Mouse (Mus musculus) B cell, adult 2 months (primary cell): ENCODE data around the gene Adam29.

Source experiments
- DNase-seq, 2 experiments: peaks; one replicate each; pipeline ENCODE4 v3.0.0; 2022

The Adam29 gene

DNA sequence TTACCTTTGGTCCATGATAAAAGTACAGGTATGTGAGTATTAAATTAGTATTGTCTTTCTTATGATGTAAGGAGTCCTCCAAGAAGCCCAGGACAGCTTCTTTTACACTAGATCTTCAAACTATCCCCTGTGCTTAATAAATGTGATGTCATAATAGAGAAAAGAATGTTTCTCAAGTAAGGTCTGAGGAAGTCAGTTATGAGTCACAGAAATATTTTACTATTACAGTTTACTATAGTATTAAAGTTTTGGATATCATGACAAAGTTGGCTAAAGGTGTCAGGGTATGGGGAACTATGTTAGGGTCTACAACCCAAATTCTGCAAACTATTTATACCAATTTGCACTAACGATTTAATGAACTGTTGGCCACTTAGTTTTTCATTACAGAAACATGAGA lies at the start of gene Adam29:
Gene Adam29, minus strand, starts transcription at position 101 of the 400 bp plus-strand sequence.
- no peak for DNase-seq

DNA sequence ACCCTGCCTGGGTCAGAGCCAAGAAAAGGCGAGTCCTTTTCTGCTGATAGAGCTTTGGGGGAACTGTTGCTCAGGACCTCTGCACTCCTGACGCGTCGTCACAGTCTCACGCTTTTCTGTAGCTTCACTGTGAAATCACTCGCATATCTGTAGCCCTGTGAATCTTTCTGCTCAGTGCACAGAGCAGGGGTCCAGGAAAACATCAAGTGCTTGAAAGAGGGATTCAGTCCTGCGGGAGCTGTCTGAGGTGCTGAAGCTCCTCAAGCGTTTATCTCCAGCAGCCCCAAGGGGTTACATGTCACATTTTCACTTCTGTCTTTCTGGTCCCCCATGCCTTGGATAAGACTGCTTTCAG lies 33.8 kb upstream of the Adam29 start:
- no peak for DNase-seq

DNA sequence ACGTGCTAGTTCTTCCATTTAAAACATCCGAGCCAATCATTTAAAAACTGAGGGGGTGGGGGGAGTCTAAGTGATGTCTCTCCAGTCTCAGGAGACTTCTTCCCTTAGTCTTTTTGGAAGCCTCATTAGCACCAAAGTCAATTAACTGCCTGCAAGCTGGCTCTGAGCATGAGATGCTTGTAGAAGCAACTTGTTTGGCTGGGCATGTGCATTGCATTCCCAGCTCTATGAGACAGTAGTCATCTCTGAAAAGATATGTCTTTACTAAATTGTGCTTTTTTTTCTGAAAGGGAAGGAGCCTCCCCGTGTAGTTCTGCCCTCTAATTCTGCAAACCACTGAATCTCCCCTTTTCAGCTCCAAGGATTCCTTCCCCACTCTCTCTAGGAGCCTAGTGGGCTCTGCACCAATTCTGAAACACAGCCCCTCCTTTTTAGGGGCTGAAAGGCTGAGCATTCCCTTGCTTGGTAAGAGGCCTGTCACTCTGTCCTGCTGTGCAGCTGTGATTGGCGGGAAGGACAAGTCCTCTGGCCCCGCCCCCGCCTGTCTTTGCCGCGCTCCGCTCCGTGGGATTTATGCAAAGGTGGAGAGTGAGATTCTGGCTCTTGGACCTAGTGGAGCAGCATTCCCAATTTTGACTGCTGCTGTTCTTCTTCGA lies 33.2 kb upstream of the Adam29 start, which contains the start of gene Glra3:
Gene Glra3, plus strand, starts transcription at position 591 of the 656 bp plus-strand sequence.
- no peak for DNase-seq
